Mouse (Mus musculus): Measurements from ENCODE around the gene Olfr484. TPM values are rescaled to one million over a fixed set of nuclear protein-coding genes. Genes with fewer than 3 reads are reported as not detected.
"Not testable (repeated sequence)": the region's sequence is repeated elsewhere in the genome, so short reads cannot be mapped to it uniquely, and the experiment has no call there.

Gene Olfr484
- not detected in 2 replicates for polyA plus RNA-seq (2016; fragmentation: Nextera tagmentation; extraction: Ambion mirVana)

DNA sequence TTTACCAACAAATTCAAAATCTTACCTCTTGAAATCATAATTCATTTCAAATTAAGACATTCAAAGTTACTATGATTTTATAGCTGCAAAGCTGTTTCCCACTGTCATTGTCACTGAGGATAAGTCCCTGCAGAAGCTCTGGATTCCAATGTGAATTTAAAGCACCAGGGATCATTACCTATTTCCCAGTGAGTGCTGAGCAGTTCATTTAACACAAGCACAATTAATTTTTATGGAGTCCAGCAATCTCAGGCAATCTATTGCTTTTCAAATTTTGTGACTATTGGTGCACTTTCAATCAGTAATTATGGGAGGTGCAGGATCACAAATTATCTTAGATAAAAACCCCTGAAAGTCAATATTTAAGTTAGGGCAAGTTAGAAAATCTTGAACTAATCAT, at the start of gene Olfr484:
Olfr484 (minus strand) TSS at position 101 of the 400 bp plus-strand sequence.
- H3K27me3 ChIP-seq = no peaks in the 10 kb centered on the region
- no peak within 1 kb of the TSS for H3K4me3 ChIP-seq
- H3K4me1 ChIP-seq = no peaks in the 10 kb centered on the region
- no peak within 1 kb of the TSS for H3K4me2 ChIP-seq (replicated peaks)
- H3K36me3 ChIP-seq = no peaks in the 10 kb centered on the region
- no peak within 1 kb of the TSS for H3K27ac ChIP-seq
- no peak within 1 kb of the TSS for H3K9ac ChIP-seq
- ATAC-seq (ENCODE audit: low FRiP score) = no peak
- H3K9me3 ChIP-seq (replicated peaks) = no peaks in the 10 kb centered on the region

DNA sequence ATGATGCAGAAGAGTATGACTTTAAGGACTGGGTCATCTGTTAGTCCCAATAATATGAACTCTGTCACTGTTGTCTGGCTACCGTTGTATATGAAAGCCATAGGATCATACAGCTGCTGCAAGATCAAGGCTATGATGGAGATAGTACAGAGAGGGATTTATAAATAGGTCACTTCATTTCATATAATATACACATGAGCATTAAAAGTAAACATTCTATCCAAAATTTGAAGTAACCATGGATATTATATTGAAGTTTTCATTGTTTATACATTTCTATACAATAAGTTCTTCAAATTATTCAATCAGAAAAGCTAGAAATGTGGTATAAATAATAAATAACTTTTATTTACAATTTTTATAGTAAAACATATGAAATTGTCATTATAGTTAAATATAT, 45.4 kb upstream of the Olfr484 start, which contains the start of gene Olfr486:
Olfr486 (minus strand) TSS at position 101 of the 400 bp plus-strand sequence.
- not testable (repeated sequence) for H3K27ac ChIP-seq; H3K4me2 ChIP-seq (replicated peaks); H3K9ac ChIP-seq; ATAC-seq (ENCODE audit: low FRiP score); H3K4me1 ChIP-seq; H3K36me3 ChIP-seq; H3K9me3 ChIP-seq (replicated peaks); H3K4me3 ChIP-seq; H3K27me3 ChIP-seq
- WGBS = 94% methylated on average over 1 of the region's 1 CpGs

DNA sequence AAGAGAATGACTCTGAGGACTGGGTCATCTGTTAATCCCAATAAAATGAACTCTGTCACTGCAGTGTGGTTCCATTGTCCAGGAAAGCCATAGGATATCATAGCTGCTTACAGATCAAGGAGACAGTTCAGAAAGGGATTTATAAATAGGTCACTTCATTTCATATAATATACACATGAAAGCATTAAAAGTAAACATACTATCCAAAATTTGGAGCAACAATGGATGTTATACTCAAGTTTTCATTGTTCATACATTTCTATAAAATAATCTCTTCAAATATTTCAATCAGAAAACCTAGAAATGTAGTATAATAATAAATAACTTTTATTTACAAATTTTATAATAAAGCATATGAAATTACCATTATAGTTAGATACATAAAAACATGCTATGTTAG, 32.5 kb upstream of the Olfr484 start, which contains the start of gene Olfr485:
Olfr485 (minus strand) TSS at position 101 of the 400 bp plus-strand sequence.
- no peak for ATAC-seq (ENCODE audit: low FRiP score)
- Histone ChIP-seq H3K4me3 (no peak within 1 kb of the TSS), H3K4me2 (replicated peaks) (no peak within 1 kb of the TSS), H3K9ac (no peak within 1 kb of the TSS), H3K9me3 (replicated peaks) (no peaks in the 10 kb centered on the region), H3K27me3 (no peaks in the 10 kb centered on the region), H3K4me1 (no peaks in the 10 kb centered on the region), H3K27ac (no peak within 1 kb of the TSS), H3K36me3 (no peaks in the 10 kb centered on the region)

DNA sequence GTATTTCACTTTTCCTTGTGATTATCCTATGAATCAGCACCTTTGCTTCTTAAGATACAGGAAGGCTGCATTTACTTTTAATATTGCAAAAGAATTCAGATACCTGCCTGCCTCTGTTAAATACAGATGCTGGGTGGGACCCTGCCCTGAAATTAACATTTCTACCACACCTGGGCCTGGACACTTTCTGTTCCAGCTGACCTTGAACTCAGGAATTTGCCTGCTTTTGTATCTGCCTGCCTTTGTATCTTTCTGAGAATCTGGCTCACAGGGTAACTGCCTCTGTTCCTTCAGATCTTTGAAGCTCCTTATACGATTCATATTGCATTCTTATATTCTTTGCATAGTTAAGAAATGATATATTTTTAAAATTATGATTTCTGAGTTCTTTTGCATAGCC, 5.8 kb downstream of the Olfr484 start:
- 69% methylated on average over 1 of the region's 1 CpGs for WGBS
- H3K4me2 ChIP-seq (replicated peaks) = no peak overlapping the region
- H3K9me3 ChIP-seq (replicated peaks) = no peaks in the 10 kb centered on the region

DNA sequence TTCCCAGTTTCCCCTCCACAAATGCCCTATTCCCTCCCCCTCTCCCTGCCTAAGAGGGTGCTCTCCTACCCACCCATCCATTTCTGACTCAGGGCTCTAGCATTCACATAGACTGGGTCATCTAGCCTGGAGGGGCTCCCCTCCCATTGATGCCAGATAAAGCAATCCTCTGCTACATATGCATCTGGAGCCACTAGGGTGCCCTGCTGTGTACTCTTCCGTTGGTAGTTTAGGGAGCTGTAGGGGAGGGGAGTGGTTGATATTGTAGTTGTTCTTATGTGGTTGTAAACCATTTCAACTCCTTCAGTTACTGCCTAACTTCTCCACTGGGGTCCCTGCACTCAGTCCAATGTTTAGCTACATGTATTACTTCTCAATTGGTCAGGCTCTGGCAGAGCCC, 6.6 kb downstream of the Olfr484 start:
- no peak overlapping the region for H3K4me3 ChIP-seq
- WGBS = 4% methylated on average over 1 of the region's 1 CpGs
- H3K27ac ChIP-seq = no peak overlapping the region
- no peaks in the 10 kb centered on the region for H3K36me3 ChIP-seq
- no peaks in the 10 kb centered on the region for H3K27me3 ChIP-seq
- no peaks in the 10 kb centered on the region for H3K4me1 ChIP-seq
- no peak overlapping the region for H3K4me2 ChIP-seq (replicated peaks)
- ATAC-seq (ENCODE audit: low FRiP score) = no peak
- H3K9me3 ChIP-seq (replicated peaks) = no peaks in the 10 kb centered on the region
- no peak overlapping the region for H3K9ac ChIP-seq

More for the DNA sequence above, 5.8 kb downstream of the Olfr484 start:
- H3K36me3 ChIP-seq = no peaks in the 10 kb centered on the region
- no peak overlapping the region for H3K4me3 ChIP-seq
- H3K9ac ChIP-seq = no peak overlapping the region
- H3K27me3 ChIP-seq = no peaks in the 10 kb centered on the region
- H3K4me1 ChIP-seq = no peaks in the 10 kb centered on the region
- no peak for ATAC-seq (ENCODE audit: low FRiP score)
- no peak overlapping the region for H3K27ac ChIP-seq

DNA sequence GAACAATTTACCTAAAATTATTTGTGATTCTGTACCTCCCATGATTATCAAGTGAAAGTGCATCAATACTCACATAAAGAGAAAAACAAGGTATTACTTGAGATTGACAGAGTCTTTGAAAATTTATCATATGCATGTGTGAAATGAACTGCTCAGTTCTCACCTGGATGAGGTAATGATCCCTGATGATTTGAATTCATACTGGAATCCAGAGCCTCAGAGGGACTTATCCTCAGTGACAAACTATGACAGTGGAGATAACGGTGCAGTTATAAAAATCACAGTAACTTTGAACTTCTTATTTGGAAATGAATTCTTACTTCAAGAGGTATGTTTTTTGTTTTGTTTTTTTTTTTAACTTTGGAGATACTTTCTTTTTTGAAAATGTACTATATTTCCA, 26.7 kb downstream of the Olfr484 start, which contains the start of gene Olfr483:
Olfr483 (plus strand) TSS at position 301 of the 400 bp plus-strand sequence.
- Histone ChIP-seq H3K4me1 (no peaks in the 10 kb centered on the region), H3K9me3 (replicated peaks) (no peaks in the 10 kb centered on the region), H3K9ac (no peak within 1 kb of the TSS), H3K4me2 (replicated peaks) (no peak within 1 kb of the TSS), H3K27ac (no peak within 1 kb of the TSS), H3K27me3 (no peaks in the 10 kb centered on the region), H3K36me3 (no peaks in the 10 kb centered on the region), H3K4me3 (no peak within 1 kb of the TSS)
- no peak for ATAC-seq (ENCODE audit: low FRiP score)
- 86% methylated on average over 1 of the region's 1 CpGs for WGBS

DNA sequence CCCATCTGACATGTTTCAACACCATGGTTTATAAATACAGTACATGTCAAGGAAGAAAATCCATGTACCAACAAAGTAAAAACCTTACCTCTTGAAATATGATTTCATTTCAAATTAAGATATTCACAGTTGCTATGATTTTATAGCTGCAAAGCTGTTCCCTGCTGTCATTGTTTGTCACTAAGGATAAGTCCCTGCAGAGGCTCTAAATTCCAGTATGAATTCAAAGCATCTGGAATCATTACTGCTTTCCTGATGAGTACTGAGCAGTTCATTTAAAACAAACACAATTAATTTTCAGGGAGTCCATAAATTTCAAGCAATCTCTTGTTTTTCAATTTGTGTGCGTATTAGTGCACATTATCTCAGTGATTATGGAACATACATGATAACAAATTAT, 29.8 kb downstream of the Olfr484 start, which contains the start of gene Olfr482:
Olfr482 (minus strand) TSS at position 101 of the 400 bp plus-strand sequence.
- Histone ChIP-seq H3K9me3 (replicated peaks) (no peaks in the 10 kb centered on the region), H3K9ac (no peak within 1 kb of the TSS), H3K27ac (no peak within 1 kb of the TSS), H3K27me3 (no peaks in the 10 kb centered on the region), H3K4me1 (no peaks in the 10 kb centered on the region), H3K4me2 (replicated peaks) (no peak within 1 kb of the TSS), H3K36me3 (no peaks in the 10 kb centered on the region), H3K4me3 (no peak within 1 kb of the TSS)
- no peak for ATAC-seq (ENCODE audit: low FRiP score)
- WGBS = 93% methylated on average over 1 of the region's 1 CpGs

DNA sequence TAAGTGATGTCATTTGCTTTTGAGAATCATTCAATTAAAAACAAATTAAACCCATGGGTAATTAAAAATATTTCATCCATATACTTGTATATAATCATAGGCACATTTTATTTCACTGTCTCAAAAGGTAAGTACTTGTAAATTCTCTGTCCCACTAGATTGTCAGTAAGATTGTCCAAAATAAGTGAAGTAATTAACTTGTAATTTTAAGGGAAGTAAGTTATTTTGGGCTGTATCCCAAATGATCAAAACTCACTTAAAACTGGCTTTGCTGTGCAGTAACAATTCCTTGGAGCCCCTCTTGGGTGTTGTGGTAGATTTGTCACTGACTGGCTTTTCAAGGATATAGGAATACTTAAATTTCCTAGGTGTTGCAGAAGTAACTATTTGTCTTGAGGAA, 47.7 kb downstream of the Olfr484 start, which contains the start of gene Olfr481:
Olfr481 (plus strand) TSS at position 301 of the 400 bp plus-strand sequence.
- Histone ChIP-seq H3K9me3 (replicated peaks) (no peaks in the 10 kb centered on the region), H3K27me3 (no peaks in the 10 kb centered on the region), H3K4me3 (no peak within 1 kb of the TSS), H3K9ac (no peak within 1 kb of the TSS), H3K4me2 (replicated peaks) (no peak within 1 kb of the TSS), H3K4me1 (no peaks in the 10 kb centered on the region), H3K36me3 (no peaks in the 10 kb centered on the region), H3K27ac (no peak within 1 kb of the TSS)
- no peak for ATAC-seq (ENCODE audit: low FRiP score)

Other genes with a start within 250 kb of the Olfr484 start
- not detected in 2 replicates for gene Olfr472, start 229.5 kb downstream of the Olfr484 start, polyA plus RNA-seq (2016; fragmentation: Nextera tagmentation; extraction: Ambion mirVana)
- gene Olfr473, start 197.0 kb downstream of the Olfr484 start, polyA plus RNA-seq (2016; fragmentation: Nextera tagmentation; extraction: Ambion mirVana) = not detected in 2 replicates
- gene Olfr474, start 172.8 kb downstream of the Olfr484 start, polyA plus RNA-seq (2016; fragmentation: Nextera tagmentation; extraction: Ambion mirVana) = not detected in 2 replicates
- not detected in 2 replicates for gene Olfr476, start 162.6 kb downstream of the Olfr484 start, polyA plus RNA-seq (2016; fragmentation: Nextera tagmentation; extraction: Ambion mirVana)
- gene Olfr477, start 140.8 kb downstream of the Olfr484 start, polyA plus RNA-seq (2016; fragmentation: Nextera tagmentation; extraction: Ambion mirVana) = not detected in 2 replicates
- gene Olfr478, start 93.5 kb downstream of the Olfr484 start, polyA plus RNA-seq (2016; fragmentation: Nextera tagmentation; extraction: Ambion mirVana) = not detected in 2 replicates
- not detected in 2 replicates for gene Olfr479, start 76.8 kb downstream of the Olfr484 start, polyA plus RNA-seq (2016; fragmentation: Nextera tagmentation; extraction: Ambion mirVana)
- gene Olfr480, start 60.1 kb downstream of the Olfr484 start, polyA plus RNA-seq (2016; fragmentation: Nextera tagmentation; extraction: Ambion mirVana) = not detected in 2 replicates
- not detected in 2 replicates for gene Olfr481, start 47.6 kb downstream of the Olfr484 start, polyA plus RNA-seq (2016; fragmentation: Nextera tagmentation; extraction: Ambion mirVana)
- not detected in 2 replicates for gene Olfr482, start 29.9 kb downstream of the Olfr484 start, polyA plus RNA-seq (2016; fragmentation: Nextera tagmentation; extraction: Ambion mirVana)
- gene Olfr483, start 26.6 kb downstream of the Olfr484 start, polyA plus RNA-seq (2016; fragmentation: Nextera tagmentation; extraction: Ambion mirVana) = not detected in 2 replicates
- gene Olfr485, start 32.4 kb upstream of the Olfr484 start, polyA plus RNA-seq (2016; fragmentation: Nextera tagmentation; extraction: Ambion mirVana) = not detected in 2 replicates
- not detected in 2 replicates for gene Olfr486, start 45.3 kb upstream of the Olfr484 start, polyA plus RNA-seq (2016; fragmentation: Nextera tagmentation; extraction: Ambion mirVana)
- not detected in 2 replicates for gene Olfr487, start 87.2 kb upstream of the Olfr484 start, polyA plus RNA-seq (2016; fragmentation: Nextera tagmentation; extraction: Ambion mirVana)
- not detected in 2 replicates for gene Olfr488, start 130.9 kb upstream of the Olfr484 start, polyA plus RNA-seq (2016; fragmentation: Nextera tagmentation; extraction: Ambion mirVana)
- not detected in 2 replicates for gene Olfr490, start 161.5 kb upstream of the Olfr484 start, polyA plus RNA-seq (2016; fragmentation: Nextera tagmentation; extraction: Ambion mirVana)
- not detected in 2 replicates for gene Olfr491, start 186.0 kb upstream of the Olfr484 start, polyA plus RNA-seq (2016; fragmentation: Nextera tagmentation; extraction: Ambion mirVana)
- gene Olfr492, start 196.2 kb upstream of the Olfr484 start, polyA plus RNA-seq (2016; fragmentation: Nextera tagmentation; extraction: Ambion mirVana) = not detected in 2 replicates
- gene Olfr493, start 219.5 kb upstream of the Olfr484 start, polyA plus RNA-seq (2016; fragmentation: Nextera tagmentation; extraction: Ambion mirVana) = not detected in 2 replicates
- not detected in 2 replicates for gene Olfr494, start 237.9 kb upstream of the Olfr484 start, polyA plus RNA-seq (2016; fragmentation: Nextera tagmentation; extraction: Ambion mirVana)